Mouse (Mus musculus) kidney, embryonic 16.5 days (tissue): ENCODE data around the gene Tnfrsf13c. TPM values are rescaled to one million over a fixed set of nuclear protein-coding genes. Genes with fewer than 3 reads are reported as not detected.
"Not testable (repeated sequence)": the region's sequence is repeated elsewhere in the genome, so short reads cannot be mapped to it uniquely, and the experiment has no call there.

Source experiments
- ATAC-seq: fragments of 200-750 bp; cut with Nextera tagmentation; 2 replicates; pipeline ENCODE4 v1.8.0; 2017; ENCODE audit warnings: moderate TSS enrichment; ENCODE audit not compliant: low FRiP score, low TSS enrichment
- H3K27ac ChIP-seq: fragments of 300-500 bp; sonication (generic); 2 replicates; pipeline ENCODE4 v1.5.1; 2014; ENCODE audit warnings: low read length
- H3K27me3 ChIP-seq: fragments of 300-500 bp; sonication (generic); 2 replicates; pipeline ENCODE4 v1.6.1; 2014; ENCODE audit warnings: low read length, control low read depth, mixed read lengths; ENCODE audit not compliant: insufficient read depth
- H3K36me3 ChIP-seq: fragments of 300-500 bp; sonication (generic); 2 replicates; pipeline ENCODE4 v1.6.1; 2014; ENCODE audit warnings: low read length, control low read depth, mixed read lengths; ENCODE audit not compliant: insufficient read depth
- H3K4me1 ChIP-seq: fragments of 300-500 bp; sonication (generic); 2 replicates; pipeline ENCODE4 v1.6.1; 2014; ENCODE audit warnings: low read length, control low read depth, mixed read lengths; ENCODE audit not compliant: insufficient read depth
- H3K4me2 ChIP-seq: fragments of 300-500 bp; sonication (generic); replicated peaks from 2 replicates; pipeline ENCODE4 v1.6.1; 2014; ENCODE audit warnings: low read depth, low read length
- H3K4me3 ChIP-seq: fragments of 300-500 bp; sonication (generic); 2 replicates; pipeline ENCODE4 v1.5.1; 2014; ENCODE audit warnings: mild to moderate bottlenecking, low read length
- H3K9ac ChIP-seq: fragments of 300-500 bp; sonication (generic); replicated peaks from 2 replicates; pipeline ENCODE4 v1.6.1; 2014; ENCODE audit warnings: low read length
- H3K9me3 ChIP-seq: fragments of 300-500 bp; sonication (generic); 2 replicates; pipeline ENCODE4 v1.6.1; 2016; ENCODE audit warnings: low read length, control low read depth
- WGBS: fragments of 180-500 bp; shearing (Covaris S2); extraction: QIAGEN DNeasy Blood & Tissue Kit; methylation state at CpG from one replicate; pipeline ENCODE4 v1.1.7; 2014; 5-methylcytosine and 5-hydroxymethylcytosine counted together
- polyA plus RNA-seq: library from polyadenylated mRNA; unstranded; fragments of >200 nt; fragmentation: Nextera tagmentation; extraction: Ambion mirVana; gene quantifications from 2 replicates; pipeline ENCODE4 v1.2.1, GENCODE M21; 2015

The Tnfrsf13c gene
- polyA plus RNA-seq, 1 experiment from 2014 or later = 0.15 TPM

DNA sequence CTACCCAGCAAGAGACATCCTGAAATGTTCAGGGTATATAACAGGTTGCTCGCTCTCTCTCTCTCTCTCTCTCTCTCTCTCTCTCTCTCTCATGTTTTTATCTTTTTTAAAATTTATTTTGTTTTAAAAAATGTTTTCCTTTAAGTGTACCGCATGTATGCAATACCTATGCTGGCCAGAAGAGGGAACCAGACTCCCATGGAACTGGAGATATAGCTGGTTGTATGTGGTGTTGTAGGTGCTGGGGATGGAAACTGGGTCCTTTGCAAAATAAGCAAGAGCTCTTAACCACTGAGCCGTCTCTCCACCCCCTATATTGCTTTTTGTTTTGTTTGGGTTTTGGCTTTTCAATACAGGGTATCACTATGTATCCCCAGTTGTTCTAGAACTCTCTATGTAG lies 27.4 kb upstream of the Tnfrsf13c start:
- H3K9me3 ChIP-seq = peaks cover 3% of the 10 kb centered on the region; the same call in 1 of the 2 replicates
- H3K4me3 ChIP-seq = no peak overlapping the region
- H3K9ac ChIP-seq = no peak overlapping the region
- WGBS = 99% methylated on average over 3 of the region's 3 CpGs
- no peaks in the 10 kb centered on the region for H3K27me3 ChIP-seq
- H3K4me2 ChIP-seq = no peak overlapping the region
- ATAC-seq = no peak
- no peak overlapping the region for H3K27ac ChIP-seq
- no peaks in the 10 kb centered on the region for H3K36me3 ChIP-seq
- no peaks in the 10 kb centered on the region for H3K4me1 ChIP-seq

DNA sequence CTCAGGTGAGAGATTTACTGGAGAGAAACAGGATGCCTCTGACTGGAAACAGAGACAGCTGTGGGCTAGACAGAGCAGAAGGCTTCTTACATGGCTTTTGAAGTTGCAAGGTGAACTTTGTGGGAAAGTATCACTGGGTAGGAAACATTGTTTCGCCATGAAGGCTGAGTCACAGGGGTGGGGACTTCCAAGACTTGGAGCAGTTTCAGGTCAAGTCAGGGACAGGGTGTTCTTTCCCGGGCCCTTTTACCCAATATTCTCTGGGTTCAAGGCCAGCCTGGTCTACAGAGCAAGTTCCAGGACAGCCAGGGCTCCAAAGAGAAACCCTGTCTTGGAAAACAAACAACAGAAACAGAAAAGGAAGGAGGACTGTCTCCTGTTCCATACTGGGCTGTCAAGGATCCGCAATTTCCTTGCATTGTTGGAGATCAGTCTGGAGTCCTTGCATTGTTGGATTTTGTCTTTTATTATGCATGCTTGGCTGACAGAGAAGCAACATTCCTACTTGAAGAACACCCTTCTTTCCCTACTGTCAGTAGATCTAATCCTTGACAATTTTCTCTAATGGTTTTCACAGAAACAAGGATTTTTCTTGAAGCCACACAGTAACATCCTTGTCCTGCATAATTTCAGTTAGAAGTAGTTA lies 23.1 kb upstream of the Tnfrsf13c start:
- ATAC-seq = no peak

DNA sequence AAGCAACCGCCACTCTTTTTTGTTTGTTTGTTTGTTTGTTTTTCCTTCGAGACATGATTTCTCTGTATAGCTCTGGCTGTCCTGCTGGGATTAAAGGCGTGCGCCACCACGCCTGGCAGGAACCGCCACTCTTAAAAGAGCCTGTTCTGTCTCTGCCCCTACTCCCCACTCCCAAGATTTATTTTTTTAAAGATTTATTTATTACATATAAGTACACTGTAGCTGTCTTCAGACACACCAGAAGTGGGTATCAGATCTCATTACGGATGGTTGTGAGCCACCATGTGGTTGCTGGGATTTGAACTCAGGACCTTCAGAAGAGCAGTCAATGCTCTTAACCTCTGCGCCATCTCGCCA lies 20.6 kb upstream of the Tnfrsf13c start:
- WGBS = 18% methylated on average over 9 of the region's 9 CpGs
- peaks cover 11% of the 10 kb centered on the region for H3K4me1 ChIP-seq
- H3K27ac ChIP-seq = peak overlapping the region; percentile 91
- H3K4me3 ChIP-seq = peak overlapping the region; percentile 89
- H3K4me2 ChIP-seq = peak overlapping the region; percentile 97
- H3K36me3 ChIP-seq, ATAC-seq, H3K27me3 ChIP-seq, H3K9me3 ChIP-seq: not testable (repeated sequence)
- H3K9ac ChIP-seq = peak overlapping the region; percentile 79

More for the DNA sequence above, 23.1 kb upstream of the Tnfrsf13c start:
- H3K4me3 ChIP-seq = no peak overlapping the region
- no peak overlapping the region for H3K9ac ChIP-seq
- peaks cover 11% of the 10 kb centered on the region for H3K4me1 ChIP-seq
- no peak overlapping the region for H3K4me2 ChIP-seq
- no peaks in the 10 kb centered on the region for H3K36me3 ChIP-seq
- H3K27me3 ChIP-seq = no peaks in the 10 kb centered on the region
- no peak overlapping the region for H3K27ac ChIP-seq
- WGBS = 72% methylated on average over 3 of the region's 3 CpGs
- H3K9me3 ChIP-seq = peaks cover 3% of the 10 kb centered on the region; the same call in 1 of the 2 replicates

DNA sequence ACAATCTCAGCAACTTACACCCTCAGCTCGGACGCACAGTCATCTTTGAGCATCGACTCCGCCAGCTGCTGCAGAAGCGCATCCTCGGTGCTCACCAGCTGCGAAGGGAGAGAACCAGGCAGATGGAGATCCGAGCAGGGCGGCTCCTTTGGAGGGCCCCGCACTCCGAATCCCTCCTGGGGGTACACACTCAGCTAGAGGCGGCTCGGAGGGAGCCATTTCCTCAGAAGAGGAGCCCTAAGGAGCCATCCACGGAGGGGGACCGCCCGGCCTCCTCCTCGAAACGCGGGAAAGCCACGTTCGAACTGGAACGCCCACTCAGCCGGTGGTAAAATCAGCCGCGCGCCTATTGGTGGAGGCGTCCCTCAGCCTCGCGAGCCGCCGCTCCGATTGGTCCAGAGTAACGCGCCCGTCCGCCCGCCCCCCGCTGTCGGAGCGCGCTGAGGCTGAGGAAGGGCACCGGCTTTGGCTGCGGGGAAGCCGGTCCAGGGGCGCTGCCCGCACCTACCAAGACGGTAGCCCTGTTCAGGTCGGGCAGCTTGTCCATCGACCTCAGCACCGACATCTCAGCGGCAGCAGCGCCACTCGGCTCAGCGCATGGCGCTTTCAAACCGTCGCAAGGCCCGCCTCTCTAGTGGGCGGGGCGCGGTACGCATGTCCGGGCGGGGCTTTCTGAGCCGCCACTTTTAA lies 20.1 kb upstream of the Tnfrsf13c start, which contains the start of gene Cenpm:
Cenpm (minus strand) TSS at position 634 of the 690 bp plus-strand sequence.
- no peaks in the 10 kb centered on the region for H3K27me3 ChIP-seq

DNA sequence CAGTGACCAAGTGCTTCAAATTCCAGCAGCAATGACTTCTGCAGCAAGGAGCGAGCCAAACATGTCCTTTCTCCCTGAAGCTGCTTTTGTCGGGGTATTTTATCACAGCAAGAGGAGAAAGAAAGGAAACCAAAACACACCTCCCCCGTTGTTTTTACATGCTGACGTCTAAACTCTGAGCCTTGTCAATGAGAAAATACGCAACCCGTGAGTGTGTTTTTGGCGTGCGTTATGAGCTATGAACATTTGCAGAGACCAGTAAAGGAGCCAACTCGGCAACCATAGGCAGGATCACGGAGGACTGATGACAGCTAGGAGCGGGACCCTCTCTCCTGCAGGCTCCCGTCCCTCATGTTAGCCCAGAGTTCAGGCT lies 19.6 kb upstream of the Tnfrsf13c start:
- Histone ChIP-seq H3K4me1 (peaks cover 11% of the 10 kb centered on the region), H3K4me2 (peak overlapping the region; percentile 97), H3K4me3 (peak overlapping the region; percentile 89), H3K9ac (peak overlapping the region; percentile 79), H3K36me3 (no peaks in the 10 kb centered on the region), H3K27me3 (no peaks in the 10 kb centered on the region), H3K9me3 (no peaks in the 10 kb centered on the region), H3K27ac (0 out of 2 replicates have a peak overlapping the region, but pooled peaks have one; percentile 36)
- 2% methylated on average over 12 of the region's 12 CpGs for WGBS
- ATAC-seq = no peak; the same call in 1 of the 2 replicates

More for the DNA sequence above, 20.1 kb upstream of the Tnfrsf13c start, which contains the start of gene Cenpm:
- Histone ChIP-seq H3K4me1 (peaks cover 11% of the 10 kb centered on the region), H3K9ac (peak within 1 kb of the TSS; percentile 79), H3K27ac (peak within 1 kb of the TSS; percentile 91), H3K4me2 (peak within 1 kb of the TSS; percentile 97), H3K36me3 (no peaks in the 10 kb centered on the region), H3K9me3 (no peaks in the 10 kb centered on the region), H3K4me3 (peak within 1 kb of the TSS; percentile 89)
- ATAC-seq = peak; percentile 98
- under 1% methylated on average over 63 of the region's 65 CpGs for WGBS

DNA sequence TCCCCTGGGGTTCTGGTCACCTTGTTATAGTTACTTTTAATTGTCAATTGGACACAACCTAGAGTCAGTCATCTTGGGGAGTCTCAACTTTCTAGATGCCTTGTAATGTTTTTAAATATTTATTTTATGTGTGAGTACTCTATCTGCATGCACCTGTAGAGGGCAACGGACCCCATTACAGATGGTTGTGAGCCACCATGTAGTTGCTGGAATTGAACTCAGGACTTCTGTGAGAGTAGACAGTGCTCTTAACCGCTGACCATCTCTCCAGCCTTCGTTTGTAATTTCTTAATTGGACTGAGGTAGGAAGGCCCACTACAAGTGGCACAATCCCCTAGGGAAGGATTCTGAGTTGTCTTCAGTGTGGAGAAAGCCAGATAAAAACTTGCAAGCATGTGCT lies 19.1 kb upstream of the Tnfrsf13c start:
- H3K9ac ChIP-seq = peak overlapping the region; percentile 79
- no peaks in the 10 kb centered on the region for H3K9me3 ChIP-seq
- H3K4me2 ChIP-seq = peak overlapping the region; percentile 97
- peak overlapping the region; percentile 89 for H3K4me3 ChIP-seq
- H3K27me3 ChIP-seq = no peaks in the 10 kb centered on the region
- no peaks in the 10 kb centered on the region for H3K36me3 ChIP-seq
- ATAC-seq = no peak
- H3K27ac ChIP-seq = no peak overlapping the region
- 64% methylated on average over 3 of the region's 3 CpGs for WGBS
- H3K4me1 ChIP-seq = peaks cover 11% of the 10 kb centered on the region

DNA sequence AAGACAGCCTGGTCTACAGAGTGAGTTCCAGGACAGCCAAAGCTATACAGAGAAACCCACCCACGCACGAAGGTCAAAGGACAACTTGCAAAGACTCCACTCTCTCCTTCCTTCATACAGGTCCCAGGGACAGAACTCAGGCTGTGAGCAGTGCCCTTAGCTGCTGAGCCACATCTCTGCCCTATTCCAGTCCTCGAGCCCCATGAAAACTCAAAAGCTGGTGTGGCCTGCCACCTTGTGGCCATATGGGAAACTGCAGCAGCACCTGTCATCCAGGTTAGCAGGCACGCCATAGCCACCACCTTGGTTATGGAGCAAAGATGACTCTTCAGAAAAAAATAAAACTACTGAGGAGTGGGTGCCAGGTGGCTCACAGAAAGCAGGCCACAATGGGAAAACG lies 12.4 kb upstream of the Tnfrsf13c start:
- H3K4me3 ChIP-seq = no peak overlapping the region
- H3K27me3 ChIP-seq = no peaks in the 10 kb centered on the region
- 15% methylated on average over 5 of the region's 5 CpGs for whole genome bisulfite sequencing
- ATAC-seq = peak; percentile 63
- no peaks in the 10 kb centered on the region; the same call in 1 of the 2 replicates for H3K4me1 ChIP-seq
- no peak overlapping the region for H3K27ac ChIP-seq
- H3K4me2 ChIP-seq = no peak overlapping the region
- H3K36me3 ChIP-seq = no peaks in the 10 kb centered on the region; the same call in 1 of the 2 replicates
- H3K9ac ChIP-seq = no peak overlapping the region
- H3K9me3 ChIP-seq = no peaks in the 10 kb centered on the region

DNA sequence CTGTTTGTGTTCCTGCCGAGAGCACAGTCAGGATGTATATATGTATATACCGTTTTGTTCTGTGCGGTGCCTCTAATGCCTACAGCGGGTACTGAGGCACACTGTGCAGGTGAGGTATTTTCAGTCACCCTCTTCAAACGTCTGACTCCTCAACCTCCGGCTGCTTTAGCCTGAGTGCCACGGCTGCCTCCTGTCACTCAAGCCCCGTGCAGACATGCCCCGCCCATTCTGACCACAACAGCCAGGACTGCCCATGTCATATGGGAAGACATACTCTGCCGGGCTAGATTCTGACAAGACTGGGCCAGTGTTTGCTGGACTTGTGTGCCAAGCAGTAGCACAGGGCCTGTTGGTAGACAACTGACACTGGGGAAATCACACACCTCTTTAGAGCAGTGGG lies 11.5 kb upstream of the Tnfrsf13c start:
- Histone ChIP-seq H3K4me1 (no peaks in the 10 kb centered on the region; the same call in 1 of the 2 replicates), H3K4me2 (no peak overlapping the region), H3K9me3 (no peaks in the 10 kb centered on the region), H3K4me3 (no peak overlapping the region), H3K9ac (no peak overlapping the region), H3K27me3 (no peaks in the 10 kb centered on the region), H3K27ac (no peak overlapping the region), H3K36me3 (no peaks in the 10 kb centered on the region; the same call in 1 of the 2 replicates)
- ATAC-seq = no peak
- 76% methylated on average over 10 of the region's 10 CpGs for WGBS

DNA sequence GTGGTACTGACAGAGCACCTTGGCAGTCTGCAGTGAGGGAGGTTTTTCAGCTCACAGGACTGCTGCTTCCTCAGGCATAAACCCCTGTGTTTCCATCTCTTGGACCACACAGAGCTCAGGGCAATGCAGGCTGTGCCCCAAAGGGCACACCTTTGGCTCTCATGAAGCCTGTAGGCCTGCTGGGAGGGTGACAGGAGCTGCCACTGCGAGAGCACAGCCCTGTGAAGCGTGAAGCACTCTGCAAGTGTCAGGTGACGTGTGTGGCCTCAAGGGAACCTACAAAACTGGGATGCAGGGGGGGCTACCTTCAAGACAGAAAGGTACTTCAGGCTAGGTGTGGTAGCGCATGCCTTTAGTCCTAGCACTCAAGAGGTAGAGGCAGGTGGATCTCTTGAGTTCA lies 8.5 kb upstream of the Tnfrsf13c start:
- Histone ChIP-seq H3K9me3 (no peaks in the 10 kb centered on the region), H3K4me3 (no peak overlapping the region), H3K9ac (no peak overlapping the region), H3K36me3 (no peaks in the 10 kb centered on the region; the same call in 1 of the 2 replicates), H3K27me3 (no peaks in the 10 kb centered on the region), H3K4me1 (peaks cover 5% of the 10 kb centered on the region), H3K27ac (no peak overlapping the region), H3K4me2 (no peak overlapping the region)
- no peak for ATAC-seq
- 43% methylated on average over 4 of the region's 4 CpGs for WGBS
